Mouse (Mus musculus) C2C12 (cell line): ENCODE measurements around the gene Lrrc61. TPM values are rescaled to one million over a fixed set of nuclear protein-coding genes. Genes with fewer than 3 reads are reported as not detected.

Experiments used
- H3K27me3 ChIP-seq: one replicate; pipeline ENCODE4 v1.6.1; 2011; ENCODE audit not compliant: control insufficient read depth, insufficient read depth, insufficient read length
- H3K36me3 ChIP-seq: one replicate; pipeline ENCODE4 v1.6.1; 2011; ENCODE audit not compliant: control insufficient read depth, insufficient read depth
- H3K4me3 ChIP-seq: one replicate; pipeline ENCODE4 v1.5.1; 2011; ENCODE audit warnings: mild to moderate bottlenecking, control low read depth; ENCODE audit not compliant: poor library complexity, insufficient read depth, severe bottlenecking
- H3K79me2 ChIP-seq: one replicate; pipeline ENCODE4 v1.6.1; 2011; ENCODE audit not compliant: control insufficient read depth, insufficient read depth
- H3K79me3 ChIP-seq: one replicate; pipeline ENCODE4 v1.6.1; 2011; ENCODE audit warnings: low read depth, control low read depth
- H3ac ChIP-seq: one replicate; pipeline ENCODE3; 2011; ENCODE audit warnings: low read depth; ENCODE audit not compliant: control insufficient read depth, insufficient read length
- CEBPB ChIP-seq: IDR thresholded peaks from one replicate; pipeline ENCODE4 v1.6.1; 2011; ENCODE audit warnings: low read depth, mild to moderate bottlenecking, control low read depth, moderate library complexity
- CTCF ChIP-seq: IDR thresholded peaks from one replicate; pipeline ENCODE4 v1.5.1; 2011; ENCODE audit not compliant: control insufficient read depth, insufficient read depth, insufficient read length
- FOSL1 ChIP-seq: IDR thresholded peaks from one replicate; pipeline ENCODE4 v1.8.0; 2011; ENCODE audit warnings: mild to moderate bottlenecking, low read length; ENCODE audit not compliant: poor library complexity, insufficient read depth, severe bottlenecking
- MAX ChIP-seq: IDR thresholded peaks from one replicate; pipeline ENCODE4 v1.6.1; 2011; ENCODE audit warnings: mild to moderate bottlenecking, control low read depth
- MYOD1 ChIP-seq: IDR thresholded peaks from one replicate; pipeline ENCODE4 v1.6.1; 2011; ENCODE audit warnings: low read depth; ENCODE audit not compliant: control insufficient read depth, insufficient read length
- MYOG ChIP-seq: IDR thresholded peaks from one replicate; pipeline ENCODE4 v1.6.1; 2011; ENCODE audit not compliant: control insufficient read depth, insufficient read length; ENCODE audit errors: extremely low read depth
- USF1 ChIP-seq: IDR thresholded peaks from one replicate; pipeline ENCODE4 v1.6.1; 2011; ENCODE audit warnings: low read depth, mild to moderate bottlenecking, control low read depth, moderate library complexity
- polyA plus RNA-seq: library from polyadenylated mRNA; unstranded; fragments of >200 nt; fragmentation: generic; extraction: Trizol; gene quantifications from one replicate; pipeline ENCODE4 v1.2.1, GENCODE M21; 2012; ENCODE audit warnings: missing spikeins

Gene Lrrc61
- polyA plus RNA-seq, 1 experiment = 6.2 TPM

DNA sequence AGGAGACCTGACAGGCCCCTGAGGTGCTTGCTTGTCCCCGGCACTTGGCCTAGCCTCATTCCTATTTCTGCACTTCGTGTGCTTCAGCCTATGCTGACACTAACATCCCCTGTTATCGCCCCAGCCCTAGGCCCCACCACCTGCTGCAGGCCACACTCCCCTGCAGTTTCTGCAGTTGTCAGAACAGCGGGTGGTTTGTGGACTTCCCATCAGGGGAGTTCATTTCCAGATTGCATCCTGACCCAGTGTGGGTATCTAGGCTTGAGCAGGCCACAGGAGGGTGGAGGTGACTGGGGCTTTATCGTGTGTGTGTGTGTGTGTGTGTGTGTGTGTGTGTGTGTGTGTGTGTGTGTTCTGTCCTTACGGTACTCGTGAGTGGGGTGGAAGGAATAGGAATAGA lies 54.9 kb downstream of the Lrrc61 start:
- H3K4me3 ChIP-seq = no peak overlapping the region
- H3K36me3 ChIP-seq = no peaks in the 10 kb centered on the region
- no peaks in the 10 kb centered on the region for H3K27me3 ChIP-seq
- no peak for TF ChIP-seq FOSL1
- no peak for TF ChIP-seq USF1
- no peak for TF ChIP-seq MAX
- TF ChIP-seq MYOD1 = no peak
- no peak for TF ChIP-seq MYOG
- no peak for TF ChIP-seq CEBPB
- no peak for TF ChIP-seq CTCF
- no peaks in the 10 kb centered on the region for H3K79me3 ChIP-seq
- H3K79me2 ChIP-seq = no peaks in the 10 kb centered on the region
- no peak overlapping the region for H3ac ChIP-seq

GRCm38 (mm10) chr6:48610657-48611056 lies 56.1 kb downstream of the Lrrc61 start:
- H3K27me3 ChIP-seq = no peaks in the 10 kb centered on the region
- H3K36me3 ChIP-seq = no peaks in the 10 kb centered on the region
- TF ChIP-seq MYOG = no peak
- no peak for TF ChIP-seq USF1
- TF ChIP-seq CEBPB = no peak
- H3ac ChIP-seq = no peak overlapping the region
- no peaks in the 10 kb centered on the region for H3K79me3 ChIP-seq
- no peak overlapping the region for H3K4me3 ChIP-seq
- H3K79me2 ChIP-seq = no peaks in the 10 kb centered on the region

DNA sequence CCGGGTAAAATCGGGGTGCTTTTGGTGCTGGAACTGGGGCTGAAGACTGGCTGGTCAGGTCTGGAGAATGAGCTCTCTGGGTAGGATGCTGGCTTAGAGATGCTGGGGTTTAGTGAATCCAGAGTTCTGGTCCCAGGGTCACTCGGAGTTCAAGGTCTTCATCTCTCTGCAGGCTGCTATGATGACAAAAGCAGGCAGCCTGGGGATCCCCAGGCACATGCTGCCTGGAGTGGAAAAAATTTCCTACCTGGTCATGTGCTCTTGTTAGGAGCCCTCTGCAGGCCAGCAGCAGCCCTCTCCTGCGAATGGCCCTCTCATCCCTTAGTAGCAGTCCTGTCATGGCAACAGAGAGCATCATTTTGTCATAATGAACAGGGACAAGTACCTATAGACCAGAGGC lies 58.9 kb downstream of the Lrrc61 start:
- H3K36me3 ChIP-seq = no peaks in the 10 kb centered on the region

DNA sequence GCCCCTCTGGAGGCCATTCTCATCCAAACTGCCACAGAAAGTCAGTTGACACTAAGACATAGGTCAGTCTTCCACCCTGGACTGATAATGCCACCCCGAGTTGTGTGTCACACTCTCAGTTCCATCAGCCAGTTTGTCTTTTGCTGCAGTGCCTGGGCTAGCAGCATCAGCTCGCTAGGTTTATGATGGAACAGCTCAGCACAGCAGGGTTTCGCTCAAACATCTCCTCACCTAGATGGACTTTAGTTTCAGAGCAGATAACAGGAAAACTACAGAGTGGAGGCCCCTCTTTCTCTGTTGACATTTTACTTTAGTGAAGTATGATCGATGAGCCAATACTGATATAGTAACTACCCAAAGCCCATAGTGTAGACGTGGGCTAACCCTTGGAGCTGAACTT lies 60.2 kb downstream of the Lrrc61 start:
- no peak for TF ChIP-seq FOSL1
- no peak for TF ChIP-seq MAX
- no peak for TF ChIP-seq CTCF
- no peak for TF ChIP-seq MYOD1
- no peak for TF ChIP-seq USF1
- TF ChIP-seq CEBPB = no peak
- no peak for TF ChIP-seq MYOG
- no peaks in the 10 kb centered on the region for H3K79me3 ChIP-seq
- H3K4me3 ChIP-seq = no peak overlapping the region
- H3ac ChIP-seq = no peak overlapping the region
- no peaks in the 10 kb centered on the region for H3K36me3 ChIP-seq
- no peaks in the 10 kb centered on the region for H3K79me2 ChIP-seq
- no peaks in the 10 kb centered on the region for H3K27me3 ChIP-seq

More for the DNA sequence above, 58.9 kb downstream of the Lrrc61 start:
- Histone ChIP-seq H3K27me3 (no peaks in the 10 kb centered on the region), H3ac (no peak overlapping the region), H3K79me3 (no peaks in the 10 kb centered on the region), H3K79me2 (no peaks in the 10 kb centered on the region), H3K4me3 (no peak overlapping the region)
- TF ChIP-seq CEBPB = no peak
- no peak for TF ChIP-seq MYOG
- TF ChIP-seq MAX = no peak
- TF ChIP-seq FOSL1 = no peak
- no peak for TF ChIP-seq MYOD1
- TF ChIP-seq CTCF = no peak
- no peak for TF ChIP-seq USF1

- Histone ChIP-seq H3ac (no peak overlapping the region), H3K27me3 (no peaks in the 10 kb centered on the region), H3K4me3 (no peak overlapping the region), H3K79me2 (no peaks in the 10 kb centered on the region), H3K36me3 (no peaks in the 10 kb centered on the region), H3K79me3 (no peaks in the 10 kb centered on the region)
- TF ChIP-seq MAX (no peak), CTCF (no peak), MYOD1 (no peak), MYOG (no peak), FOSL1 (no peak), USF1 (no peak), CEBPB (no peak)
Measured at GRCm38 (mm10) chr6:48620031-48620430, 65.4 kb downstream of the Lrrc61 start.

Other genes starting within 250 kb of the Lrrc61 start
- gene Krba1, start 159.2 kb upstream of the Lrrc61 start, polyA plus RNA-seq = 2.7 TPM
- 0.75 TPM for gene Zfp467, start 109.0 kb upstream of the Lrrc61 start, polyA plus RNA-seq
- gene Sspo, start 106.6 kb upstream of the Lrrc61 start, polyA plus RNA-seq = 0.13 TPM
- 3.3 TPM for gene Atp6v0e2, start 17.2 kb upstream of the Lrrc61 start, polyA plus RNA-seq
- 0.08 TPM for gene Rarres2, start 18.0 kb downstream of the Lrrc61 start, polyA plus RNA-seq
- not detected for gene Gm45021, start 34.8 kb downstream of the Lrrc61 start, polyA plus RNA-seq
- gene Repin1, start 39.1 kb downstream of the Lrrc61 start, polyA plus RNA-seq = 9.1 TPM
- gene Gm44965, start 39.1 kb downstream of the Lrrc61 start, polyA plus RNA-seq = 0.69 TPM
- 1.8 TPM for gene Zfp775, start 47.3 kb downstream of the Lrrc61 start, polyA plus RNA-seq
- 0.01 TPM for gene AI854703, start 72.0 kb downstream of the Lrrc61 start, polyA plus RNA-seq
- gene Gimap8, start 92.4 kb downstream of the Lrrc61 start, polyA plus RNA-seq = not detected
- 0.92 TPM for gene Gimap9, start 121.3 kb downstream of the Lrrc61 start, polyA plus RNA-seq
- gene Gimap4, start 129.8 kb downstream of the Lrrc61 start, polyA plus RNA-seq = 0.04 TPM
- not detected for gene Gimap6, start 153.4 kb downstream of the Lrrc61 start, polyA plus RNA-seq
- not detected for gene Gm28053, start 163.8 kb downstream of the Lrrc61 start, polyA plus RNA-seq
- gene Gimap7, start 163.8 kb downstream of the Lrrc61 start, polyA plus RNA-seq = not detected
- not detected for gene Gimap1, start 184.3 kb downstream of the Lrrc61 start, polyA plus RNA-seq
- gene Gimap5, start 191.4 kb downstream of the Lrrc61 start, polyA plus RNA-seq = not detected
- gene Gimap3, start 216.1 kb downstream of the Lrrc61 start, polyA plus RNA-seq = not detected